Mouse (Mus musculus) liver, adult 2 months (tissue): Measurements from ENCODE around the gene D3Ertd751e. TPM values are rescaled to one million over a fixed set of nuclear protein-coding genes. Genes with fewer than 3 reads are reported as not detected.

ENCODE experiments used
- DNase-seq: peaks from one replicate; pipeline ENCODE4 v3.0.0-alpha.2; 2011; ENCODE audit warnings: low read depth, low spot score; ENCODE audit errors: extremely low read depth
- H3K27ac ChIP-seq: fragments of 200-500 bp; replicated peaks from 2 replicates; pipeline ENCODE4 v1.5.1; 2012; ENCODE audit warnings: low read depth, mild to moderate bottlenecking, control low read depth, inconsistent platforms, low read length; ENCODE audit not compliant: insufficient read depth
- H3K27me3 ChIP-seq: fragments of 200-500 bp; 2 replicates; pipeline ENCODE4 v1.6.1; 2012; ENCODE audit warnings: mild to moderate bottlenecking, moderate library complexity, low read length, inconsistent platforms; ENCODE audit not compliant: control insufficient read depth, insufficient read depth
- H3K36me3 ChIP-seq: fragments of 200-500 bp; 2 replicates; pipeline ENCODE4 v1.6.1; 2012; ENCODE audit warnings: low read length, inconsistent platforms; ENCODE audit not compliant: control insufficient read depth, insufficient read depth
- H3K4me1 ChIP-seq: fragments of 200-500 bp; 2 replicates; pipeline ENCODE4 v1.6.1; 2011; ENCODE audit warnings: low read length; ENCODE audit not compliant: control insufficient read depth, insufficient read depth
- H3K4me3 ChIP-seq: fragments of 200-500 bp; 2 replicates; pipeline ENCODE4 v1.5.1; 2011; ENCODE audit warnings: low read depth, mild to moderate bottlenecking, control low read depth, low read length, moderate library complexity; ENCODE audit not compliant: insufficient read depth
- H3K79me2 ChIP-seq: fragments of 200-500 bp; 2 replicates; pipeline ENCODE4 v1.6.1; 2012; ENCODE audit warnings: inconsistent platforms, mild to moderate bottlenecking, low read length, moderate library complexity; ENCODE audit not compliant: control insufficient read depth, insufficient read depth
- H3K9ac ChIP-seq: fragments of 200-500 bp; 2 replicates; pipeline ENCODE4 v1.6.1; 2012; ENCODE audit warnings: low read depth, mild to moderate bottlenecking, control low read depth, inconsistent platforms, low read length
- CTCF ChIP-seq: fragments of 200-500 bp; IDR thresholded peaks from 2 replicates; pipeline ENCODE4 v1.5.1; 2011; ENCODE audit warnings: low read depth, low read length, control low read depth
- POLR2A ChIP-seq: fragments of 200-500 bp; IDR thresholded peaks from 2 replicates; pipeline ENCODE4 v1.6.1; 2011; ENCODE audit warnings: low read length, control low read depth; ENCODE audit not compliant: insufficient read depth; ENCODE audit errors: extremely low read depth
- WGBS: fragments of 180-500 bp; shearing (Covaris S2); methylation state at CpG from one replicate; pipeline ENCODE4 v1.1.7; 2018; 5-methylcytosine and 5-hydroxymethylcytosine counted together
- polyA plus RNA-seq: library from polyadenylated mRNA; depleted of rRNA; stranded (reverse); fragments of >200 nt; gene quantifications from 2 replicates; pipeline ENCODE4 v1.2.3, GENCODE M21; 2012; rRNA removed
- total RNA-seq: library from RNA; depleted of rRNA; stranded (reverse); fragments of >200 nt; gene quantifications from 2 replicates; pipeline ENCODE4 v1.2.3, GENCODE M21; 2014; rRNA removed

The D3Ertd751e gene
- total RNA-seq (7.0 and 10.5 TPM in 2 replicates), polyA plus RNA-seq (0.86 and 1.1 TPM in 2 replicates)

GRCm38 (mm10) chr3:41742278-41742934 is at the start of gene D3Ertd751e, which contains the start of gene Sclt1:
Gene D3Ertd751e (plus strand): TSS chr3:41742611.
Gene Sclt1 (minus strand): TSS chr3:41742514.
- peak within 1 kb of the TSS; percentile 86 for H3K9ac ChIP-seq
- H3K27me3 ChIP-seq: no peaks in the 10 kb centered on the region
- peak; percentile 82 for DNase-seq
- peak within 1 kb of the TSS; percentile 89 for H3K4me3 ChIP-seq
- peaks cover 4% of the 10 kb centered on the region; the same call in 1 of the 2 replicates for H3K4me1 ChIP-seq
- WGBS: under 1% methylated on average over 54 of the region's 66 CpGs
- no peaks in the 10 kb centered on the region for H3K79me2 ChIP-seq
- TF ChIP-seq POLR2A: 0 out of 2 replicates have a peak, but pooled peaks have one; percentile 58
- TF ChIP-seq CTCF: no peak
- peak within 1 kb of the TSS; percentile 61 for H3K27ac ChIP-seq
- H3K36me3 ChIP-seq: 0 out of 2 replicates have a peak, but pooled peaks cover 1% of the 10 kb centered on the region

- no peaks in the 10 kb centered on the region; the same call in 1 of the 2 replicates for H3K4me1 ChIP-seq
- H3K27ac ChIP-seq: no peak overlapping the region
- no peak for DNase-seq
- WGBS: 97% methylated on average over 1 of the region's 1 CpGs
- no peaks in the 10 kb centered on the region for H3K79me2 ChIP-seq
- H3K36me3 ChIP-seq: no peaks in the 10 kb centered on the region
- no peak overlapping the region for H3K4me3 ChIP-seq
- H3K9ac ChIP-seq: no peak overlapping the region
- H3K27me3 ChIP-seq: no peaks in the 10 kb centered on the region
- TF ChIP-seq CTCF (no peak), POLR2A (no peak)
These were observed 46.7 kb upstream of the D3Ertd751e start for GRCm38 (mm10) chr3:41695681-41696080.

- H3K27me3 ChIP-seq: no peaks in the 10 kb centered on the region
- H3K27ac ChIP-seq: peak overlapping the region; percentile 61
- DNase-seq: peak; percentile 41
- H3K4me3 ChIP-seq: peak overlapping the region; percentile 89
- no peak for TF ChIP-seq CTCF
- no peak for TF ChIP-seq POLR2A
- WGBS: under 1% methylated on average over 39 of the region's 39 CpGs
- 0 out of 2 replicates have a peak, but pooled peaks cover under 1% of the 10 kb centered on the region for H3K36me3 ChIP-seq
- H3K9ac ChIP-seq: peak overlapping the region; percentile 86
- H3K79me2 ChIP-seq: no peaks in the 10 kb centered on the region
- peaks cover 4% of the 10 kb centered on the region; the same call in 1 of the 2 replicates for H3K4me1 ChIP-seq
These were observed 672 bp upstream of the D3Ertd751e start for GRCm38 (mm10) chr3:41741601-41742277.

- TF ChIP-seq CTCF (no peak), POLR2A (no peak)
- 26% methylated on average over 6 of the region's 6 CpGs for WGBS
- Histone ChIP-seq H3K27ac (no peak overlapping the region), H3K4me3 (no peak overlapping the region), H3K36me3 (0 out of 2 replicates have a peak, but pooled peaks cover 1% of the 10 kb centered on the region), H3K9ac (no peak overlapping the region), H3K4me1 (peaks cover 4% of the 10 kb centered on the region; the same call in 1 of the 2 replicates), H3K27me3 (no peaks in the 10 kb centered on the region), H3K79me2 (no peaks in the 10 kb centered on the region)
- DNase-seq: peak; percentile 39
These were observed 1.0 kb downstream of the D3Ertd751e start for GRCm38 (mm10) chr3:41743436-41743835.

- DNase-seq: no peak
- H3K79me2 ChIP-seq: no peaks in the 10 kb centered on the region
- no peaks in the 10 kb centered on the region for H3K4me1 ChIP-seq
- H3K36me3 ChIP-seq: peaks cover 13% of the 10 kb centered on the region; the same call in 1 of the 2 replicates
- no peak for TF ChIP-seq POLR2A
- TF ChIP-seq CTCF: no peak
- H3K9ac ChIP-seq: no peak overlapping the region
- H3K4me3 ChIP-seq: no peak overlapping the region
- no peak overlapping the region for H3K27ac ChIP-seq
- WGBS: 83% methylated on average over 2 of the region's 2 CpGs
- H3K27me3 ChIP-seq: no peaks in the 10 kb centered on the region
These were observed 12.1 kb downstream of the D3Ertd751e start for GRCm38 (mm10) chr3:41754556-41754955.
